Mouse (Mus musculus) T-helper 2 cell (primary cell): ENCODE results near the gene Poll.

Experiments
- in situ Hi-C: fragments of 300-600 bp; cut with MboI, MseI; formaldehyde crosslinking; loops from one replicate; pipeline ENCODE4 v1.15.1; 2025; ENCODE audit warnings: high pct_unique_total_duplicates

Poll gene

DNA sequence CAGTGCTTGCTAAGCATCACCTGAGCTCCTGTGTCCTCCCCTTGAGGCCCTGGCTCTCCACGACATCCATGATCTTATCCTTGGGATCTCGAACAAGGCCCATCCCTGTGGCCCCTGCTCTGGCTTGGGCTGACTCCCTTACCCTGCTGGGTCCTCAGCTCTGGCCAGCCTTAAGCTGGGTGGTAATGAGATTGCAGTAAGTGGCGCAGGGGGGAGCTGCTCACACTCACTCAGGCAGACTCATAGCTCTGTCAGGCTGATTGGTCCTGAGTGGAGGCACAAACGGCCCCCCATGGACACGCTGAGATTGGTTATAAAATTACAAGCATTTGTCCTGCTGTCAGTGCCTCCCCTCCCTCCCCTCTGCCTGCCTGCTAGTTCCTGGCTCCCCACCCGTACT, 24.4 kb downstream of the Poll start:
- in situ Hi-C loops: no loop called here

DNA sequence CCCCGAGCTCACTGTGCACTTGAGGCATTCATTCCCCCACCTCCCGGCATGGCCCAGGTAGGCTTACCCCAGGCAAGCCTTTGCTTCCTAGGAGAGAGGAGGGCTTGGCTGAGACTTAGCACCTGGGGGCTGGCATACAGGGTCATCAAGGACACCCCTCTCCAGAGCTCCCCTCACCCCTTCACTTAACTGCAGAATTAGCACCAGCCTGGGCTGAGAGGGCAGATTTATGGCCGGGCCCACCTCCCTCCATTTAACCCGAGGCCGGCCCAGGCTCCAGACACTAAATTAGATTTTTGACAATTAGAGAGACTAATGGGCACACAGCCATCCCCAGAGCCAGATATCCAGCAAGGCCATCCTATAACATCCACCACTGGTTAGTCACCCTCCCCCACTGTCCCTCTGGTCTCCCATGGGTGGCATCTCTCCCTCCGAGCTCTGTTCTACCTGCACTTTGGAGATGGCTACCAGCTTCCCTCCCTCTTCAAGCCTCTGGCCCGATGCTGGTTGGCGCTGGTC, 25.1 kb downstream of the Poll start:
- in situ Hi-C loops: no loop called here

DNA sequence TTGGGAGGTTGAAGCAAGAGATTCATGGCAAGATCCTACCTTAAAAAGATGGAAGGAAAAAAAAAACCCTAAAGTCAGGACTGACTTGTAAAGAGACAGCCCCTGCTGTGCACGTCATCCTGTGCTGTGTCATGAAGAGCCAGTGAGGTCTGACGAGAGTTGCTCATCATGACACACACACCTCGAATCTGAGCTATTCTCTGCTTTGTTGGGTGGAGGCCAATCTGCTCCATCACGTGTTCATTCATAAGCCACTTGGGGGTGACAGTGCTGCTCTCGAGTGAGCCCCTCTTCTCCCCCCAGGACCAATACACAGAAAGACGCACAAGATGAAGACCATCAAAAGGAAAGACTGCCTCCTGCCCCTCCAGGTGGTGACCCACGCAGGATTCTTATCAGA, 26.7 kb downstream of the Poll start:
- in situ Hi-C loops: no loop called here

DNA sequence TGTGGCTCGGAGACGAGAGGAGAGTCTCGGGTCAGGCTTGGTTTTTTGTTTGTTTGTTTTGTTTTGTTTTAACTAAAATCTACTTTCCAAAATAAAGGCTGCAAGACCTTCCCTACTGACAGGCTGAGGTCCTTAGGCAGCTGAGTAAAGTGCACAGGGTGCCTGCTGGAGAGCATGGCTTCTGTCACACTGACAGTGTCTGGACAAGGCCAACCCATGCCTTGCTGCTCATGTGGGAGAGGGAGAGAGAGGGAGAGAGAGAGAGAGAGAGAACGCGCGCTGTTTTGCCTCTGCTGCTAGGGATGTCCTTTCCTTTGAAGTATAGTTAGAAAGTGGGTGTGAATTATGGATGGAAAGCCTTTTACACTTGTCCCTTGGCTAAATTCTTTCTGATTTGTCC, 28.8 kb downstream of the Poll start:
- in situ Hi-C loops: no loop called here

DNA sequence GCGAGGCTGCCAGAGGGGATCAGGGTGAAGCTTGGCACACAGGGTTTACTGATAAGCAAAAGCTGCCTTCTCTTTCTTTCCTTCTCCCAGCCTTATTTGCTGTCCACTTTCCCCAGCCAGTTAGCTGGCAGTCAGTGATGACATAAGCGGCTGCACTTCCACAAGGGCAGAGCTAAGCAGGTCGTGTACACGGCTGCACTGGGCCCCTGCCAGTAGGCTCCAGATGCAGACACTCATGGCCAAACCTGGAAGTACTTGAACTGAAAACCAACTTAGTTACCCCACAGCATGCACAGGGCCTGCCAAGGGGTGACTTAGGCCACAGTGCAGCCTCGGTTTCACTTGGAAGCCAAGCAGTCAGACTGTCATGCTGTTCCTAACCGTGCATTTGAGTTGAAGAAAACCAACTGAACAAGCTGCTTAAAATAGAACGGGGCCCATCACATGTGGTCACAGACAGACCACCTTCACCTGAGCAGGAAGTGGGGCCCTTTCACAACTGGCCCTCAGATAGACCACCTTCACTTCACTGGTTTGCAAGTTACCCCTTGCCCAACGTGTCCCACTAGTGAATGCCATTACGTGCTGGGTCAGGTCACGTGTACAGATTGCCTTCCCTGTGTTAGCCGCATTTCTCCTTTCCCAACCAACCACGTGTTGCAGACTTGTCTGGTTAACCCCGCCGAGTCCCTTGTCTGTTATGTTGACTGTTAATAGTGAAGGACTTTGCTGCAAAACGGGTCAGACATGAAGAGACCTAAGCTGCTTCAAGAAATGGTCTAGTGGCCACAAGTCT, 29.9 kb downstream of the Poll start:
- in situ Hi-C loops: no loop called here

DNA sequence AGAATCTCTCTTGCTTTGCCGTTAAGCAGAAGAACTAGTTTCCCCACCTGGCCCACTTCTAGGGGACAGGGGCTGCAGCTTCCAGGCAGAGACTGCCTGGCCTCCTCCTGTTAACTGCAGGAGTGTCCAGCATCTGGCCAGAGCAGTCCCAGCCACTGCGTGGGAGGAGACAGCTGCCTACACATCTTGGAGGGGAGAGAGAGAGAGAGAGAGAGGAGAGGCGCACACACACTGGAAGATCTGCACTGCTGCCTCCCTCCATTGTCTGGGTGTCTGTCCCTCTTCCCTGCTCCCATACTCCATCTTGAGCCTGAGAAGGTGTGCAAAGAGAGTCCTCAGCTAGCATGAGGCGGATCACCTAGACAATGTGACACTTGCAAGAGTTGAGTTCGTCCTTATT, 31.0 kb downstream of the Poll start:
- in situ Hi-C loops: no loop called here

DNA sequence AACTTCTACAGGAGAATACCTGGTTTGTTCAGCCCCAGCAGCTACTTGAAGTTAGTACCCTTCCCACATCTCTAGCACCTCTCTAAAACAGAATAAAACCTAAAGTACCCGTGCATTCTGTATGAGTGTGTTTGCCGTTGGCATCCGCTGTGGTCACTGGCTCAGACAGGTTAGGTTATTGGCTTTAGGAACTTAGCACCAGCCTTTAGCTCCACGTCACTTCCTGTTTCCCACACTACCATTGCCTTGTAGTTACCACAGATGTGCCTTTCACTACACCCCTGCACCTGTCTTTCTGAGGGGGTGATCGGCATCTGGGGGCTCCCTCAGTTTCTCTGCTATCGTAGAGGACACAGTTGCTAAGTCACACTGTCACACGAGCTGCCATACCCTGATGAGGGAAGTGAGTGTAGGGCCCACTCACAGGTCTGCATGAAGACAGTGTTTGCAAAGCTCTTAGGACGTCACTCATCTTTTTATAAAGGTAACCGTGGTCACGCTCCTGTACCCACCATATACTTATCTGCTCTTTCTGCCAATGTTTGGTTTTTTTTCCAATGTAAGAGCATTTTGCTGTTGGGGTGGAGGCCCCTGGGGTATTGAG, 32.3 kb downstream of the Poll start:
- in situ Hi-C loops: no loop called here

DNA sequence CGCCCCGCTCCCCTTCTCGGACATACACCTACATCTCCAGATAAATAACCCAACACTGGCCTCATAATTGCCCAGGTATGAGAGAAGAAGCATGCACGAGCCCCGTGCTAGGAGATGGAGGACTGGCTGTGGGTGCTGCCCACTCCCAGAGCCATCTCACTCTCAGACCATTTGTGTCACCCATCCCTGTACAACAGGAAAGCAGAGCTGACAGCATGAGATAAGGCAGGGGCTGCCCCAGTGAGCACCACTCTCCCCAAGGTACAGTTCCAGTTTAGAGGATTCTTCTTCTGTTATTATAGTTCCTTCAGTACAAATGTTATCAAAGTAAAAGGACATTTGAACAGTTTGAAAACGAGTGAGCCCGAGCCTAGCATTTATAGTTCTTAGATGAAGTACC, 32.9 kb downstream of the Poll start:
- in situ Hi-C loops: no loop called here

DNA sequence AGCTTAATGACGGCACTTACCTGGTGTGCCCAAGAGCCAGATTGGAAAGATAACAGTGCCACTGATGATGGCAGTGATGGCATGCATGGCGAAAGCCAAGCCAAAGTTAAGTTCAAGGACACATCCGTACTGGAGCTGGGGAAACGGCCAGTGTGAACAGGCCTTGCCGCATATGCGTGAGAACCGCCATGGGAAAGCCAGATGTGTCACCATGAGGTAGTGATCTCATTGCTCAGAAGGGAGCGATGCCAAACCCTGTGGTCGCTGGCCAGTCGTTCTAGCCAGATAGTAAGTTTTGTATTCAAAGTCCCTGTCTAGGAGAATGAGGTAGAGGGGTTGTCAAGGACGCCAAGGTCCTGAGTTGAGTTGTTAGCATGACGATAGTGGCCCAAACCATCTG, 44.1 kb downstream of the Poll start:
- in situ Hi-C loops: loop anchor here (10.0 kb wide), 1 partner anchor 1399 kb away; no protein-coding TSS in a partner anchor

DNA sequence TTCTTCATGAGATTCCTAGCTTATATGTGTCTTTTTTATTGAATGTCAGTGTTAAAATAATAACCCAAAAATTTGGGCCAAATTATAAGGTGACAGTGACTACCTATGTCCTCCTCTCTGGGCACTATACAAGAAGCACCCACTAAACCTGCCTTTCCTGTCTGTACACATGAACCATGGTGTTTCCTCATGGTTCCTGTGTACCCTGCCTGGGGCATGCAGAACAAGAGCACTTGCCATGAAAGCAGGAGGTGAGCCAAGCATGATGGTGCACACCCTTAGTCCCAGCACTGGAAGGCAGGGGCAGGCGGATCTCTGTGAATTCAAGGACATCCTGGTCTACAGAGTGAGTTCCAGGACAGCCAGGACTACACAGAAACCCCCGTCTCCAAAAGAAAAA, 45.0 kb downstream of the Poll start:
- in situ Hi-C loops: loop anchor here (10.0 kb wide), 1 partner anchor 1399 kb away; no protein-coding TSS in a partner anchor

DNA sequence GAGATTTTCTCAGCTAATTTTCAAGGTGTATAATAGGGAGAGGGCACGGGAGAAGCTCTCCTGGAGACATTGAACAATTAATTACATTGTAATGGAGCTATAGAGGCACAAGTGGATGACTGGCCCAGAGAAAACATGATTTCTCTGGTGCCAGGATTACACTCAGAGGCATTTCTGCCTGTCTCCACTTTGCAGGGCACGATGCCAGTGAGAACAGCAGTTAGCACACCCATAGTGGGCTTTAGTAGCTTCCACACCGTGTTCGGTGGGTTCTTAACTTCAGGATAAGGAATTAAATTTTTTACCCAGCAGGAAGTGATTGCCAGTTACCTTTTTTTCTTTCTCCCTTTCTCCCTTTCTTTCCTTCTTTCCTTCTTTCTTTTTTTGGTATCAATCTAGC, 48.9 kb downstream of the Poll start:
- in situ Hi-C loops: loop anchor here (10.0 kb wide), 1 partner anchor 1403 kb away; no protein-coding TSS in a partner anchor

DNA sequence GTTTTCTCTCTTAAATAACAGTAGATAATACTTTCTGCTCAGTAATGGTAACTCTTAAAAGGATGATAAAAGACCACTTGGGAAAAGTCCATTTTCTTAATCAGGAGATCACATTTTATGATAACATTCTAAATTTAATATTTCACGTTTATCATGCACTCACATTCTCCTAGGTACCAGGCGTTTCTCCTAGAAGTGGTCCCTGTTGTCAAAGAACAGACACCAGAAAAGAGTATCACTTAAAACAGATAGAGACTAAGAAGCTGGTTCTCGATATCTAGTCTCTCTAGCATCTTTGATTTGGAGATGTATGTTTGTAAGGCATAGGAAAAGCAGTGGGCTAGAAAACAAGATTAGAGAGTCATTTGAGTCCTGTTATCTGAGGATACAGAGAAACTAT, 49.7 kb downstream of the Poll start:
- in situ Hi-C loops: loop anchor here (10.0 kb wide), 1 partner anchor 1404 kb away; no protein-coding TSS in a partner anchor

DNA sequence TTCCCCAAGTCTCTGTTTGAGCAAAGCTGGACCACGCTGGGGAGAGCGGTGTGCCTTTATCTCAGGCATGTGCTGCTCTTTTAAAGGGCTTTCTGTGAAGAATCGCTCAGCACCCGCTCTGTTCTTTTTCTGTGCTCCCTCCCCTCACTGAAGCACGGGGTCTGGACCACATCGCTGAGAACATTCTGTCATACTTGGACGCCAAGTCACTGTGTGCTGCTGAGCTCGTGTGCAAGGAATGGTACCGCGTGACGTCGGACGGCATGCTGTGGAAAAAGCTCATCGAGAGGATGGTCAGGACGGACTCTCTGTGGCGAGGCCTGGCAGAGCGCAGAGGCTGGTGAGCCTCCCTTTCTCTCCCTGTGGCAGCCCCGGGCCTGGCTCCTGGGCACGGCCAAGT, 52.8 kb downstream of the Poll start:
- in situ Hi-C loops: no loop called here

DNA sequence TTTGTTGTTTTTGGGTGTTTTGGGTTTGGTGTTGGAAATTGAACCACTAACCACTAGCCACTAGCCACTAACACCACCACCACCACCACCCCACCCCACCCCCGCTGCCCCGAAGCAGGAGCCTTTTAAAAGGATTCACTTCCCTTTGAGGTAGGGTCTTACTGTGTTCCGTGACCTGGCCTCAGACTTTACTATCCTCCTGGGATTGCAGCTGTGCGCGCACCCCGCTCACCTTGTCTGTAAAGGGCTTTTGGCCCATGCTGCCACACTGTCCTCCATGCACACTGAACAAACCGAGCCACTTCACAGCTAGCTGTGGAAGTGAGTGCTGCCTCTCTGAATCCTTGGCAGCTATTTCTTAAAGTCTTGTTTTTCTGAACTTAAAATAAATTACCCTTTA, 54.9 kb downstream of the Poll start:
- in situ Hi-C loops: no loop called here
